Mouse (Mus musculus) heart, embryonic 12.5 days (tissue): ENCODE results near the gene Kcnj5. TPM values are rescaled to one million over a fixed set of nuclear protein-coding genes. Genes with fewer than 3 reads are reported as not detected.

Source experiments
- ATAC-seq: fragments of 200-750 bp; cut with Nextera tagmentation; 2 replicates; pipeline ENCODE4 v1.8.0; 2017; ENCODE audit warnings: moderate TSS enrichment, moderate library complexity; ENCODE audit not compliant: insufficient number of reproducible peaks, low FRiP score
- H3K27ac ChIP-seq: fragments of 300-500 bp; sonication (generic); 2 replicates; pipeline ENCODE4 v1.5.1; 2016; ENCODE audit warnings: mild to moderate bottlenecking, moderate library complexity; ENCODE audit not compliant: poor library complexity, severe bottlenecking
- H3K27me3 ChIP-seq: fragments of 300-500 bp; sonication (generic); replicated peaks from 2 replicates; pipeline ENCODE4 v1.6.1; 2016; ENCODE audit warnings: mild to moderate bottlenecking, moderate library complexity
- H3K36me3 ChIP-seq: fragments of 300-500 bp; sonication (generic); 2 replicates; pipeline ENCODE4 v1.6.1; 2016; ENCODE audit warnings: mild to moderate bottlenecking, moderate library complexity
- H3K4me1 ChIP-seq: fragments of 300-500 bp; sonication (generic); replicated peaks from 2 replicates; pipeline ENCODE4 v1.6.1; 2016; ENCODE audit warnings: mild to moderate bottlenecking
- H3K4me2 ChIP-seq: fragments of 300-500 bp; sonication (generic); 2 replicates; pipeline ENCODE4 v1.6.1; 2016; ENCODE audit warnings: mild to moderate bottlenecking, moderate library complexity
- H3K4me3 ChIP-seq: fragments of 300-500 bp; sonication (generic); 2 replicates; pipeline ENCODE4 v1.5.1; 2016; ENCODE audit warnings: mild to moderate bottlenecking
- H3K9ac ChIP-seq: fragments of 300-500 bp; sonication (generic); 2 replicates; pipeline ENCODE4 v1.6.1; 2016; ENCODE audit warnings: mild to moderate bottlenecking, moderate library complexity
- H3K9me3 ChIP-seq: fragments of 300-500 bp; sonication (generic); replicated peaks from 2 replicates; pipeline ENCODE4 v1.6.1; 2016; ENCODE audit warnings: mild to moderate bottlenecking, moderate library complexity
- WGBS: fragments of 180-500 bp; shearing (Covaris S2); methylation state at CpG from one replicate; pipeline ENCODE4 v1.1.7; 2016; 5-methylcytosine and 5-hydroxymethylcytosine counted together
- polyA plus RNA-seq: library from polyadenylated mRNA; unstranded; fragments of >200 nt; fragmentation: Nextera tagmentation; extraction: Ambion mirVana; gene quantifications from 2 replicates; pipeline ENCODE4 v1.2.1, GENCODE M21; 2016

Gene Kcnj5
- polyA plus RNA-seq, 1 experiment from 2014 or later, result 29.4 TPM

GRCm38 (mm10) chr9:32323610-32324009 is 20.5 kb downstream of the Kcnj5 start:
- H3K4me1 ChIP-seq, result peaks cover 48% of the 10 kb centered on the region
- ATAC-seq, result no peak

DNA sequence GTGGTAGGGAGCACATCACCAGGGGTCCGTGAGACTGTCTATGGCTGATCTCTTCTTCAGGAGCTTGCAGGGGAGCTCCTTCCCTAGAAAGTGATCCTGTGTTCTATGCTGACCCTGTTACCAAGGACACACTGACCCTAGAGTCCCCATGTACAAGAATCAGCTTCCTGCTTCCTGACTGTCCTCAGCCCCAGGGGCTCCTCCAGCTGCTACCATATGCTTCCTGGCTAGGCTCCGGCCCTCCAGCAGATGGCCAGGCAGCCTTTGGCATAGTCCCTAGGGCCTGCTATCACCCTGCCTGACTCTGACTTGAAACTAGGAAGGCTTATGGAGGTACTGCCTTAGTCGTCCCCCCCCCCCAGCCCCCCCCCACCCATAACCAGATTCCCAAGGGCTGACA is 24.0 kb downstream of the Kcnj5 start:
- ATAC-seq, result 0 out of 2 replicates have a peak, but pooled peaks have one; percentile 35
- peaks cover 44% of the 10 kb centered on the region for H3K4me1 ChIP-seq
- WGBS, result 42% methylated on average over 3 of the region's 3 CpGs
- H3K27ac ChIP-seq, result no peak overlapping the region
- no peaks in the 10 kb centered on the region for H3K9me3 ChIP-seq
- H3K36me3 ChIP-seq, result peaks cover 36% of the 10 kb centered on the region
- no peak overlapping the region for H3K9ac ChIP-seq
- no peaks in the 10 kb centered on the region for H3K27me3 ChIP-seq
- H3K4me3 ChIP-seq, result no peak overlapping the region
- H3K4me2 ChIP-seq, result no peak overlapping the region

More at GRCm38 (mm10) chr9:32323610-32324009, 20.5 kb downstream of the Kcnj5 start:
- peak overlapping the region; percentile 55 for H3K27ac ChIP-seq
- no peaks in the 10 kb centered on the region for H3K27me3 ChIP-seq
- H3K9me3 ChIP-seq, result no peaks in the 10 kb centered on the region
- no peak overlapping the region for H3K4me3 ChIP-seq
- H3K36me3 ChIP-seq, result peaks cover 24% of the 10 kb centered on the region
- peak overlapping the region; percentile 29; the same call in 1 of the 2 replicates for H3K4me2 ChIP-seq
- H3K9ac ChIP-seq, result no peak overlapping the region
- WGBS, result 28% methylated on average over 7 of the region's 7 CpGs

DNA sequence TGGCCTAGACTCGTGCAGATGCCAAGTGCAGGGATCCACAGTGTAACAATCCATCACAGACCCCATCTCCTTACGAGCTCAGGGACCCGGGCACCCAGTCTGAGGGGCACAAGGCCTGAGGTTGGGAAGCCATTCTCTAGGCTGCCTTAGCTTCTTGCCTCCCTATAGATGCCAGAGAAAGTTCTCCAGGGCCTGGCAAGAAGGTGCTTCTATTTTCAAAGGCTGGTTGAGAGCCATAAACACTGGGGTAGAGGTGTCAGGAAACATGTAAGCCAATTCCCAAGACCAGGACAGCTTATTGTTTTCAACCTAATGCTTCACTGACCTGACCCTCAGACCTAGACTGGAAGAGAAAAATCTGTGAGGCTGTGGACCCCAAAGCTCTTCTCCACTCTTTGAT is 28.2 kb downstream of the Kcnj5 start:
- Histone ChIP-seq H3K9ac (no peak overlapping the region), H3K27ac (no peak overlapping the region), H3K4me1 (peaks cover 62% of the 10 kb centered on the region), H3K9me3 (no peaks in the 10 kb centered on the region), H3K36me3 (peaks cover 19% of the 10 kb centered on the region), H3K27me3 (no peaks in the 10 kb centered on the region), H3K4me2 (no peak overlapping the region), H3K4me3 (no peak overlapping the region)
- ATAC-seq, result no peak
- WGBS, result 85% methylated on average over 3 of the region's 3 CpGs

DNA sequence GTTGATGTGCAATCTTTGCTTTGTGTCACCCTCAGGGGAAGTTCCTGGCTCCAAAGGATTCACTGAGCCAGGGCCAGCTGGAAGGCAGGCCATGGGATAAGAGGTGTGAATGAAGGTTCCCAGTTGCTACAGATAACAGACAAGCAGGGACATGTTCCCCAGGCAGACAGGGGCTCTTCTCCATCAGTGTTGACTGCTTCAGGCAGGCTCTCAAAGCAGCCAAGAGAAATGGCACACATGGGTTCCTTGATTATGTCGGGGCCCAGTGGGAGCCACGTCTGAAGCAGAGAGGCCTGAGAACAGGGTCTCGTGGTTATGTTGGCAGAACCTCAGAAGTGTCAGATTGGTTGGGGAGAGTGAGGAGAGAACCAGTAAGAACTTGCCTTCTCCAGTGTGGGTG is 30.1 kb downstream of the Kcnj5 start:
- Histone ChIP-seq H3K4me3 (no peak overlapping the region), H3K4me1 (peaks cover 45% of the 10 kb centered on the region), H3K36me3 (peaks cover 16% of the 10 kb centered on the region), H3K9ac (no peak overlapping the region), H3K4me2 (no peak overlapping the region), H3K27ac (peak overlapping the region; percentile 75), H3K9me3 (no peaks in the 10 kb centered on the region), H3K27me3 (no peaks in the 10 kb centered on the region)
- WGBS, result 27% methylated on average over 3 of the region's 3 CpGs
- peak; percentile 73 for ATAC-seq

- peaks cover 42% of the 10 kb centered on the region for H3K4me1 ChIP-seq
- no peak for ATAC-seq
- 53% methylated on average over 4 of the region's 4 CpGs for WGBS
- H3K9ac ChIP-seq, result no peak overlapping the region
- H3K27ac ChIP-seq, result no peak overlapping the region
- H3K36me3 ChIP-seq, result peaks cover 11% of the 10 kb centered on the region
- H3K4me2 ChIP-seq, result no peak overlapping the region
- no peak overlapping the region for H3K4me3 ChIP-seq
- H3K9me3 ChIP-seq, result no peaks in the 10 kb centered on the region
- H3K27me3 ChIP-seq, result no peaks in the 10 kb centered on the region
Measured at GRCm38 (mm10) chr9:32312208-32312607, 31.9 kb downstream of the Kcnj5 start.

- H3K27me3 ChIP-seq, result no peaks in the 10 kb centered on the region
- no peak; the same call in 1 of the 2 replicates for ATAC-seq
- no peak overlapping the region for H3K27ac ChIP-seq
- H3K9ac ChIP-seq, result no peak overlapping the region
- H3K9me3 ChIP-seq, result no peaks in the 10 kb centered on the region
- H3K36me3 ChIP-seq, result peaks cover 7% of the 10 kb centered on the region
- WGBS, result 65% methylated on average over 14 of the region's 14 CpGs
- no peak overlapping the region for H3K4me2 ChIP-seq
- H3K4me3 ChIP-seq, result no peak overlapping the region
- peaks cover 42% of the 10 kb centered on the region for H3K4me1 ChIP-seq
Measured at GRCm38 (mm10) chr9:32311786-32312185, 32.4 kb downstream of the Kcnj5 start.

DNA sequence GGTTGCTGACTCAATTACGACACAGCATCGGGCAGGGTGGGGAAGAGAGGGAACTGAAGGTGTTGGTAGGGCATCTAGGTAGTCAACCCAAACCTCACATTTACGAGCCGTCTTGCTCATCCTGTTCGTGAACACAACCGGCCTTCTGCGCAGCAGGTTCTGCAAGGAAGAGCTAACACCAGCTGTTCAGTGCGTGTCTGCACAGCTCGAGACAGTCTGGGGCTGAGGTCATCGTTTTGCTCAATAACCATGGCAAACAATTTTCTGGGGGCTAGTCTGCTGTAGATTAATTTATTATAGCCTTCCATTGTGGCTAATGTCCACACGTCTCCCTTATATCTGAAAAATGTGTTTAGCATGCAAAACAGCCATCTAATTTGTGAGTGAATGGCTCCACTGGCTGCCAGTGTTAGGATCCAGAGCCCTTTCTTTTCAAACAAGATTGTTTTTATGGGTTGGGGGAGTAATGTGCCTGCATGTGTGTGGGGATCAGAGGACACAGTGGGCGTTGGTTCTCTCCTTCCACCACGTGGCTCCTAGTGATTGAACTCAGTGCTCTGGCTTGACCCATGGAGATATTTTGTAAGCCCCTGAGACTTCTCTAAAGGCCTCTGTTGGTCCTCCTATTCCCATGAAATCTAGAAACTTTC is 41.5 kb downstream of the Kcnj5 start:
- H3K4me1 ChIP-seq, result no peaks in the 10 kb centered on the region
- H3K9ac ChIP-seq, result no peak overlapping the region
- no peaks in the 10 kb centered on the region for H3K36me3 ChIP-seq
- H3K4me2 ChIP-seq, result no peak overlapping the region
- H3K27ac ChIP-seq, result no peak overlapping the region
- H3K9me3 ChIP-seq, result no peaks in the 10 kb centered on the region
- no peak overlapping the region for H3K4me3 ChIP-seq
- ATAC-seq, result no peak
- no peaks in the 10 kb centered on the region for H3K27me3 ChIP-seq
- WGBS, result 82% methylated on average over 13 of the region's 13 CpGs

DNA sequence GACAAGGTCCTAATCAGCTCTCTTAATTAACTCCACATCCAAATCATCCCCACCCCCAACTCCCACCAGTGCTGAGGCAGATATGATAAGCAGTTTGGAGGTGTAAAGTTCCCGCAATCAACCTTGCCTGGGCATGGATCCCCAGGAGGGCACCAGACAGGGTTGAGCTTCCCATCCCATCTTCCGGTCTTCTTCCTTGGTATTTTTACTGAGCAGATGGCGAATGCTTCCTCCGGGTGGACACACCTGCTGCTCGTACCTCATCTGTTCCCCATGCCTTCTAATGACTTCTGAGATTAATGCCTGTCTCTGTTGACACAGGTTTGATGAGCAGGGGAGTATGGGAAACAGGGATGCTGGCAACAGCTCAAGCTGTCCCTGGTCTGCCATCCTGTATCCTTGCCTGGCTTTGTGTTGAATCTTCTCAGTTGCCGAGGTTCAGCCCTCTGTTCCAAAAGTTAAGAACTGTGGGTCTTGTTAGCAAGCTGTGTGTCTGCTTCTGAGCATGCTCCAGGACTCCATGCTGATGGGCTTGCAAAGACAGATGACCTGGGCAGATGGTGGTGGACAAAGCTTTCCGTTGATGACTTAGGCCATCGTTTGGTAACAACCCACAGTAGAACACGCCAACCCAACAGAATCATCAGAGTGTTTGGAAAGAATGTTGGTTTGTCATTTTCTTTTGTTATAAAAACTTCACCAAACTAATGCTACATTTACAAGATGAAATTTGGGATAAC is 48.9 kb downstream of the Kcnj5 start:
- Histone ChIP-seq H3K27ac (no peak overlapping the region), H3K27me3 (no peaks in the 10 kb centered on the region), H3K36me3 (no peaks in the 10 kb centered on the region), H3K4me3 (no peak overlapping the region), H3K4me1 (peaks cover 9% of the 10 kb centered on the region), H3K4me2 (no peak overlapping the region), H3K9me3 (no peaks in the 10 kb centered on the region), H3K9ac (no peak overlapping the region)
- 80% methylated on average over 9 of the region's 9 CpGs for WGBS
- no peak for ATAC-seq

- H3K4me2 ChIP-seq, result no peak overlapping the region
- H3K9ac ChIP-seq, result no peak overlapping the region
- no peak overlapping the region for H3K4me3 ChIP-seq
- H3K36me3 ChIP-seq, result no peaks in the 10 kb centered on the region
- no peaks in the 10 kb centered on the region for H3K9me3 ChIP-seq
- ATAC-seq, result peak; percentile 22; the same call in 1 of the 2 replicates
- WGBS, result 9% methylated on average over 5 of the region's 5 CpGs
- H3K27ac ChIP-seq, result no peak overlapping the region
- no peaks in the 10 kb centered on the region for H3K27me3 ChIP-seq
- H3K4me1 ChIP-seq, result peaks cover 9% of the 10 kb centered on the region
Measured at GRCm38 (mm10) chr9:32292686-32293085, 51.5 kb downstream of the Kcnj5 start.

- no peaks in the 10 kb centered on the region for H3K36me3 ChIP-seq
- no peak for ATAC-seq
- no peak overlapping the region for H3K27ac ChIP-seq
- 48% methylated on average over 7 of the region's 7 CpGs for WGBS
- no peak overlapping the region for H3K4me2 ChIP-seq
- H3K4me3 ChIP-seq, result no peak overlapping the region
- H3K9me3 ChIP-seq, result no peaks in the 10 kb centered on the region
- H3K9ac ChIP-seq, result no peak overlapping the region
- H3K27me3 ChIP-seq, result no peaks in the 10 kb centered on the region
- H3K4me1 ChIP-seq, result peaks cover 9% of the 10 kb centered on the region
Measured at GRCm38 (mm10) chr9:32291618-32292017, 52.5 kb downstream of the Kcnj5 start.

- no peak overlapping the region for H3K27ac ChIP-seq
- H3K4me1 ChIP-seq, result peaks cover 5% of the 10 kb centered on the region; the same call in 1 of the 2 replicates
- no peak for ATAC-seq
- no peak overlapping the region for H3K4me2 ChIP-seq
- no peak overlapping the region for H3K9ac ChIP-seq
- H3K36me3 ChIP-seq, result no peaks in the 10 kb centered on the region
- H3K4me3 ChIP-seq, result no peak overlapping the region
- no peaks in the 10 kb centered on the region; the same call in 1 of the 2 replicates for H3K9me3 ChIP-seq
- no peaks in the 10 kb centered on the region for H3K27me3 ChIP-seq
- WGBS, result 84% methylated on average over 5 of the region's 5 CpGs
Measured at GRCm38 (mm10) chr9:32283591-32283990, 60.6 kb downstream of the Kcnj5 start.
